Mouse (Mus musculus): ENCODE measurements around the gene Ocm. TPM values are rescaled to one million over a fixed set of nuclear protein-coding genes. Genes with fewer than 3 reads are reported as not detected.
"Not testable (repeated sequence)": the region's sequence is repeated elsewhere in the genome, so short reads cannot be mapped to it uniquely, and the experiment has no call there.

Ocm gene
- not detected for total RNA-seq (2022)

DNA sequence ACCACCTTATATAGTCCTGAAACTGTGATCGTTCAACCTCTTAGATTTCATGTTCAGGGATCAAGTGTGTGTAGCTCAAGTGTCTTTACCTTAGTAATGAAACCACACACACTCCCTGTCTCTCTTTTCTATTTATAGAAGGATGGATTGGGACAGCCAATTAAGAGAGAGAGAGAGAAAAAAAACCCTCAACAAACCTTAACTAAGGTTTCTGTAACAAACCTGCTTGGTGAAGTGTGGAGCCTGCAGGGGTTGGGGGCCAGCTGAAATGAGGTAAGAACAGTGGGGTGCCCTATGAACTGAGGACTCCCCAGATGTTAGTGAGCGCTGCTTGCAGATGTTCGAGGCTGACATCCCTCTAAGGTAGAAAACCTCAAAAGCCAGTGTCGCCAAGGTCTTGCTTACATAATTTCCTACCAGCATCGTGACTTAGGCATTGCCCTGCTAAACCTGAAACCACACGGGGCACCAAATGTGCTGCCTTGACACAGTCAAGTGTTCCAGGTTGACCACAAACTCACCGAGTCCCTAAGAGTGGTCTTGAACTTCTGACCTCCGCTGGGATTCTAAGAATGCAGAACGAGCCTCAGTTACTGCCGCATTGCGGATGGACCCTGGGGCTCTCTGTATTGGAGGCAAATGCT, at the start of gene Ocm:
TSS of gene Ocm (minus strand) at position 51 of the 644 bp plus-strand sequence.
- DNase-seq (ENCODE audit: low spot score), result no peak

DNA sequence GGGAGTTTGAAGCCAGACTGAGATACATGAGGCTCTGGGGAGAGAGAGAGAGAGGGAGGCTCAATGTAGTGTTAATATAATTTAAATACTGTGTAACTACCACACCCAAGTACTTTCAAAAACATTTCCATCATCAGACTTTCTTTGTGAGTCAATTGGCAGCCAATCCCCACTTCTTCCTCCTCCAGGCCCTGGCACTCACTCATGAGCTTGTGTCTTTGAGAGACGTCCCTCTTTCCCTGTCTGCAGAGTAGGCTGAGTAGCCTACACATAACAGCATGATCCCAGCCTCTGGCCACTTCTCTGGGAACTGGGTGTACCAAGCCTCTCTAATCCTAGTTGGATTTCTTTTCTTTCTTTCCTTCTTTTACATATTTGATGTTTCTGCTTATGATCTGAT, 44.8 kb upstream of the Ocm start:
- no peak for DNase-seq (ENCODE audit: low spot score)

DNA sequence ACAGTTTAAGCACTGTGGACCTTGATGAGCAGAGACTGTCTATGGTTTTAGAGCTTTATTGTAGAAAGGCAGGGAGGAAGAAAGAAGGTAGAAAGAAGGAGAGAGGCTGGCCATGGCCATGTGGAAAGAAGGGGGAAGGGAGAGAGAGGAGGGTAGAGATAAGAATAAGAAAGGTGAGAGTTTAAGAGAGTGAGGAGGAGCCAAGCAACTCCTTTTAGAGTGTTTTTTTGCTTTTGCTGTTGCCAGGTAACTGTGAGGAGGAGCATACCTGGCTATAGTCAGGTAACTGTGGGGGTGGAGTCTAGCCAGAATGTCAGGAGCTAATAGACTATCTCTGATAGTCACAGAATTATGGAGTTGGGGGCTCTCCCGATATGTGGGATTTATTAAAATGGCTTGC, 43.6 kb upstream of the Ocm start:
- DNase-seq (ENCODE audit: low spot score), result no peak

DNA sequence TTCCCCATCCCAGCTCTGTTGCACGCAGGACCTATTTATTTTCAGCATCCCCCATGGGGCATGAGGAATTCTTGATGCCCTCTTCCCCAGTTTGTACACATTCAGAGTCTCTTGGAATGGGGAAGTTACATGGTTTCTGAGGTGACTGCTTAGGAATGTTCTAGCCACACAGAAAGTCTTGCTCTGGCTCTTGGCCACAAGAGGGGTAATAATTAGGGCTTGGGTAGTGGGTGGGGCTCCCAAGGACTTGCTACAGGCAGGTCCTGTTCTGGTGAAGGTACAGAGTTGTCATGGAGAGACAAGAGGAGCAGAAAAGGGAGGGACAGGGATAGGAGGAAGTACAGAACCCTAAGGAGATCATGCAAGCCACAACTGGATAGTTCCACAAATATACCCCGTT, 39.6 kb upstream of the Ocm start:
- DNase-seq (ENCODE audit: low spot score), result no peak

DNA sequence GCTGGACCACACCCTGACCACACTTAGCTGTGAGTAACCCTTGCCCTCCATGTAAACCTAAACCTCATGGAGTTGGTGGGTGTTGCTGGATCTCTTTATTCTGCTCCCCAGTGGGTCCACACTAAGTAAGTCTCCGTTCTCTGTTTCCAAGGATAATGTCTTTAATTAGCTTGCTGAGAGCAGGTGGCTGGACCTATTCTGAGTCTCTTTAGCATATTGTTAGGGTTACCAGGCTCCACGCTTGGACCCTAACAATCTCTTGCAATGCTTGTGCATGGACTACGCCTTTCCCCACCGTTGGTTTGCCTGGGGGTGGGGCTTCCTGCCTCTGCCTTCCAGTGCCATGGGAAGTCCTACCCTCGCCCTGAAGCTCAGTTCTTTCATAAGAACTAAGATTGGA, 37.6 kb upstream of the Ocm start:
- no peak for DNase-seq (ENCODE audit: low spot score)

GRCm38 (mm10) chr5:144054340-144054739, 27.9 kb upstream of the Ocm start:
- DNase-seq (ENCODE audit: low spot score), result no peak

DNA sequence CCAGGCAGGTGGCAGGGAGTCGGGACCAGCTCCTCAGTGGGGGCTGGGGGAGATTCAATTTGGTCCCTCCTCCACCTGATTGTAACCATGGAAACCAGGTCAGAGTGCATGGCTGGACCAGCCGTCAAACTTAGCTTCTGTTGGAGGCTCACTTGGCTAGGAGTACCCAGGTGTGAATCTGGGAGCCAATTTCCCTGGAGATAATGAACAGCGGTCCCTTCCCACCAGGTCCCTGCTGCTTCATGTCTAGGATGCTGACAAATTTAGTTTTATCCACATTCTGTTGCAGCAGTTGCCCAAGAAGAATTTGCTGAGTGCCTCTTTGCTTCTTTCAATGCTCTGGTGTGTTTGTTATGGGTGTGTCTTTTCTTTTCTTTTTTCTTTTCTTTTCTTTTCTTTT, 27.0 kb upstream of the Ocm start:
- no peak for DNase-seq (ENCODE audit: low spot score)

DNA sequence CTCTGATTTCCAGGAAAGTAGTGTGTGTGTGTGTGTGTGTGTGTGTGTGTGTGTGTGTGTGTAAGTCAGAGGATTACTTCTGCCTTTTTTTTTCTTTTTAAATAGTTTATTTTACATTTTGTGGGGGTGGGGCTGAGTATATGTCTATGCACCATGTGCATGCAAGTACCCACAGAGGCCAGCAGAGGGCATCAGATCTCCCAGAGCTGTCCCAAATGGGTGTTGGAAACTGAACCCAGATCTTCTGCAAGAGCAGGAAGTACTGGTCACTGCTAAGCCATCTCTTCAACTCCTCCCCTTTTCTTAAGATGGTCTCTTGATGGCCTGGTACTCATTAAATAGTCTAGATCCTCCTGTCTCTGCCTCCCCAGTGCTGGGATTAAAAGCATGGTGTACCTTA, 24.8 kb upstream of the Ocm start:
- DNase-seq (ENCODE audit: low spot score), result no peak

- no peak for DNase-seq (ENCODE audit: low spot score)
Observed at GRCm38 (mm10) chr5:144049881-144050280, 23.4 kb upstream of the Ocm start.

DNA sequence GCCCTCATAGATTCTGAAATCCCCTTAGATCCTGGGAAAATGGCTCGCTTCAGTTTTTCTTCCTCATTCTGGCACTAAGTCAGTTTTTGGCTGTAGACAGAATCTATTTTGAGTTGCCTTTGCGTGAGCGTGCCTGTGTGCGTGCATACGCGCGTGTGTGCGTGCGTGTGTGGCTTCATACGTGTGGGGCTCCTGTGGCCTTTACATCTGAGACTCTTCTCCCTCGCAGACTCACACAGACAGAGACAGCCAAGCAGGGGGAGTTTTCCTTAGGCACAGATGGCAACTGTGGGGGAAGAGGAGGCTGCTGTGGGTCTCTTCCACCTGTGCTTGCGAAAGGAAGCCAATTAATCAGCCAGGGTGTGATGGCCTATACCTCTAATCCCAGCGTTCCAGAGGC, 20.9 kb upstream of the Ocm start:
- DNase-seq (ENCODE audit: low spot score), result no peak

DNA sequence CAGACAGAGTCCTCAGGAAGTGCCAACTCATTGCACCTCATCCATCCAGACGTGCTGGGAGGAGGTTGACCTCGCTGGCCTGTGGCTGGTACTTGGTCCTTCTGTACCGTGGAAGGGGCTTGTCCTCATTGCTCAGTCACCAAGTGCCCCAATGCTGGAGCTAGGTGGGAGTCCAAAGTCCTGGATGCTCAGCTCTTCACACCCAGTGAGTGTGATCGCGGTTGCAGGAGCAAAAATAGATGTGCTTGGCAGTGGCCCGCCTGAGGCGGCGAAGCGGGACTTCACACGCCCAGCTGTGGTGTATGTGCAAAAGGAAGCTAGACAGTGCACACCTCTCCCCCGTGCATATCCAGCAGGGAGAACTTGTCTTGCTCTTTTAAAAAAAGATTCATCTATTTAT, 16.7 kb upstream of the Ocm start:
- DNase-seq (ENCODE audit: low spot score), result no peak

DNA sequence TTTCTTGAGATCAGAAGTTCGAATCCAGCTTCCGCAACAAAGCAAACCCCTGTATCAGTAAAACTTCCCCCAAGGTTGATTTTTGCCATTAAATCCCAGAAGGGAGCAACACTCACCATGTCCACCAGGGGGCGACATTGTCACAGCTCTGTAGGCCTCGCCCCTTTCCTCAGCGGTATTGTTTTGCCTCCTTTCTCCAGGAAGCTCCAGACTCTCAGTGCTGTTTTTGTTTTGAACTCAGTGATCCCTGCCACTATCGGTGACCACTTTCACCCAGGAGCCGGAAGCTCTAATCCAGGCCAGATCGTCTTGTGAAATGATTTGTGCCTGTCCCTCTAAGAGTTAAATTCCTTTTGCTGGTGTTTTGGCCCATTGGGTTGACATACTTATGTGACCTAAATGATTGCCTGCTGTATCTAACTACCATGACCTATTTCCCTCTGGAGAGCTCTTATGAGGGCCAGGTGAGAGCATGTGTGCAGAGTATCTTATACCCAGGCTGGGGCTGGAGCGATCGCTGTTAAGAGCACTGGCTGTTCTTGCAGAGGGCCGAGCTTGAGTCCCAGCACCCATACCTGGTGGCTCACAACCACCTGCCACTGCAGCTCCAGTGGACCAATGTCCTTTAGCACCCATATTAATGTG, 14.4 kb upstream of the Ocm start:
- peak; percentile 66 for DNase-seq (ENCODE audit: low spot score)

- no peak for DNase-seq (ENCODE audit: low spot score)
Observed at GRCm38 (mm10) chr5:144039886-144040285, 13.4 kb upstream of the Ocm start.

- DNase-seq (ENCODE audit: low spot score), result no peak
Observed at GRCm38 (mm10) chr5:144039156-144039675, 12.7 kb upstream of the Ocm start.

DNA sequence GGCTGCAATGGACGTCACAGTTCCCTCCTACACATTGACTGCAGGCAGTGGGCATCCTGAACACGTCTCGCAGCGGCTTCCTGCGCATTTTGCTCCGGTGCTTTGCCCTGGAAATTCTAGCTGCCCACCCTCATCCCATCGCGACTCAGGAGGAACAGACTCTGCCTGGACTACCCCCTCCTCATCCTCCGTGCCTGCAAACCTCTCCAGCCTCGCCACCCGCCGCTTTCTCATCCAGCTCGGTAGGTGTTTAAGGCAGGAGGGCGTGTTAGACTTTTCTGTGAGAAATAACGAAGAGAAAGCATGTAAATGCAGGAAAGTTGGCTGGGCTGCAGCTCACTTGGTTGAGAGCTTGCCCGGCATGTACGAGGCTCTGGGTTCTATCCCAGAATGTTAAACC, 10.5 kb upstream of the Ocm start:
- no peak for DNase-seq (ENCODE audit: low spot score)

GRCm38 (mm10) chr5:144034567-144034966, 8.1 kb upstream of the Ocm start:
- no peak for DNase-seq (ENCODE audit: low spot score)

- DNase-seq (ENCODE audit: low spot score), result no peak
Observed at GRCm38 (mm10) chr5:144032491-144032890, 6.0 kb upstream of the Ocm start.

DNA sequence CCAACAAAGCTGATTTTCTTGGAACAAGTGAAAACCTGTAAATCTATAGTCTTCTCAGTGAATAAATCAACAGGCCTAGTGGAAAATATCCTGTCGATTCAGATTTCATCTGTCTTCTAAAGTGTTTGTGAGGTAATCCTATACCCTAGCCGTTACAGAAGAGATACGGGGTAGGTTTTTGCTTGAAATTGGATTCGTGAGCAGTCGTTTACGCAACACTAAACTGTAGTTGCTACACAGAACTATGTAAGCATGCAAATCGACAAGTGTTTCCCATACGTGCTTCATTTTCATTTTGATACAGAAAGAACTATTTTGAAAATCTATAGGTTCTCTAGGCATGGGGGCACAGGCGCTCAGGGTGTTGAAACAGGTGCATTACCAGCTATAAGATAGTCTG, 10.6 kb downstream of the Ocm start:
- no peak for DNase-seq (ENCODE audit: low spot score)

DNA sequence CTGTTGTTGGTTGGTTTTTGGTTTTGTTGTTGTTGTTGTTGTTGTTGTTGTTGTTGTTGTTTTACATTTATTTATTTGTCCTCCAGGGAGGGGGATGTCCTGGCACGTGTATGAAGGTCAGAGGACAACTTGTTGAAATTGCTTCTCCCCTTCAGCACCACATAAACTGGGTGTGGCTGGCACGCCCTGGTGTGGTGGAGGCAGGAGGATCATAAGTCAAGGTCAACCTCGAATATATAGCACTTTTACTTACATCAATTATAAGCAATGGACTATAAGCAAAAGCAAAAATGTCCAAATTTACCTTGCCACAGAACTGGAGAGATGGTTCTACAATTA, 11.2 kb downstream of the Ocm start:
- no peak for DNase-seq (ENCODE audit: low spot score)

DNA sequence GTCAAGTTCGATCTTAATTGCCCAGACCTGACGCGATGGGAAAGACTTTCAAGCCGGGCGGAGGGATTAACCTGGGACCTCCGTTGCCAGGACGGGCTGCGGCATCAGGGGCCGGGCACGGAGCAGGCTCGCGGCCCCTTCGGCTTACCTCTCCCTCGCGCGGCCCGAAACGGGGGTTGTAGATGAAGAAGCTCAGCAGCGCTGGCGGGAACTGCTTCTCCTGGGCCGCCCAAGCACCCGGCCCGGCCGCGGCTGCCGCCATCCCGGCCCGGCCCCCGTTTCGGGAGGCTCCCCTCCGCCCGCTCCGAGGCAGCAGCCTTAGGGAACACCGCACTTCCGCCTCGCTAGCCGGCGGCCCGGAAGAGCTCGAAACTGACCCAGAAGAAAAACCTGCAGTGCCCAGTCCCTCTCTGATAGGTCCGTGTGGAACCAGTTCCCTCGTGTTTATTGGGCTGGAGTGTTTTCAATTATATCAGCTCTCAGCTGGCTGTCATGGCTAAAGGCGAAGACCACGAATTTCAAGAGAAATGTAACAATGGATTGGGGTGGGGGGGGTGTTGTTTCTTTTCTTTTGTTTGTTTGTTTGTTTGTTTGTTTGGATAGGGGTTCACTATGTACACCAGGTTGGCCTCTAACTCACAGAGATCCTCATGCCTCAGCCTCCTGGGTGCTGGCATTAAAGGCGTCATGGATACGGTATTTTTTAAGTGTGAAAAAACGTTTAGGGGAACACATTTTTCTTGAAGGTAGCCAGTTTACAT, 11.7 kb downstream of the Ocm start, which contains the start of gene Ccz1:
TSS of gene Ccz1 (minus strand) at position 327 of the 761 bp plus-strand sequence.
- peak; percentile 71 for DNase-seq (ENCODE audit: low spot score)

GRCm38 (mm10) chr5:144013366-144014134, 12.9 kb downstream of the Ocm start:
- DNase-seq (ENCODE audit: low spot score), result not testable (repeated sequence)
